Mouse (Mus musculus): ENCODE results near the gene Gucy2c. TPM values are rescaled to one million over a fixed set of nuclear protein-coding genes. Genes with fewer than 3 reads are reported as not detected.

Gucy2c gene
- polyA plus RNA-seq, 1 experiment, result not detected

GRCm38 (mm10) chr6:136815381-136815780 is 33.8 kb upstream of the Gucy2c start:
- Histone ChIP-seq H3K4me3 (replicated peaks) (no peak overlapping the region), H3K27me3 (replicated peaks) (no peaks in the 10 kb centered on the region), H3K4me1 (peaks cover 32% of the 10 kb centered on the region), H3K36me3 (replicated peaks; ENCODE audit: low read length) (peaks cover 98% of the 10 kb centered on the region), H3K9me3 (no peaks in the 10 kb centered on the region)
- TF ChIP-seq GATA1 (IDR thresholded peaks at IDR 0.05; ENCODE audit: borderline replicate concordance, low read length), result no peak
- no peak for TF ChIP-seq FLI1 (IDR thresholded peaks at IDR 0.05; ENCODE audit: low read length)

DNA sequence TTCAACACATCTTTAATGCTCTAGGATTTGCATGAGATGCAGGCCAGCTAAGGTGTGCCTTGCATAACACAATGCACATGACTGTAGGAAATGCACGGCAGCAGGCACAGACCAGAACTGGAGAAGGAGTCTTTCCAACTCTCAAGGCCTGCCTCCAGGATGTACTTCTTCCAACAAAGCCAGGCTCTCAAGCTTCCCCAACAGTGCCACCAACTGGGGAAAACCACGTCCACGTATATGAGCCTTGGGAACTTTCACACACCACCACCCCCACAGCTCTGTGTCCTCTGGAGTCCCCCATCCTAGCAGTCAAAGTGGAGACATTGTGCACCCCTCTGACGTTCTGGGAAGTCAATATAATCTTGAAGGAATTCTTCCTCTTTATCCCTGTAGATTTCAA is 31.6 kb upstream of the Gucy2c start:
- H3K36me3 ChIP-seq (replicated peaks; ENCODE audit: low read length), result peaks cover 85% of the 10 kb centered on the region

GRCm38 (mm10) chr6:136811196-136811595 is 29.6 kb upstream of the Gucy2c start:
- TF ChIP-seq FLI1 (IDR thresholded peaks at IDR 0.05; ENCODE audit: low read length), result no peak
- TF ChIP-seq GATA1 (IDR thresholded peaks at IDR 0.05; ENCODE audit: borderline replicate concordance, low read length), result no peak
- Histone ChIP-seq H3K36me3 (replicated peaks; ENCODE audit: low read length) (peaks cover 66% of the 10 kb centered on the region), H3K27me3 (replicated peaks) (no peaks in the 10 kb centered on the region), H3K4me3 (replicated peaks) (no peak overlapping the region), H3K9me3 (no peaks in the 10 kb centered on the region), H3K4me1 (peaks cover 56% of the 10 kb centered on the region)

More for the DNA sequence above, 31.6 kb upstream of the Gucy2c start:
- TF ChIP-seq GATA1 (IDR thresholded peaks at IDR 0.05; ENCODE audit: borderline replicate concordance, low read length), result no peak
- no peak for TF ChIP-seq FLI1 (IDR thresholded peaks at IDR 0.05; ENCODE audit: low read length)
- Histone ChIP-seq H3K9me3 (no peaks in the 10 kb centered on the region), H3K27me3 (replicated peaks) (no peaks in the 10 kb centered on the region), H3K4me1 (peaks cover 40% of the 10 kb centered on the region), H3K4me3 (replicated peaks) (peak overlapping the region; percentile 46)

- Histone ChIP-seq H3K36me3 (replicated peaks; ENCODE audit: low read length) (peaks cover 52% of the 10 kb centered on the region), H3K4me1 (peaks cover 62% of the 10 kb centered on the region), H3K9me3 (no peaks in the 10 kb centered on the region), H3K4me3 (replicated peaks) (peak overlapping the region; percentile 94), H3K27me3 (replicated peaks) (no peaks in the 10 kb centered on the region)
- TF ChIP-seq GATA1 (IDR thresholded peaks at IDR 0.05; ENCODE audit: borderline replicate concordance, low read length) (no peak), FLI1 (IDR thresholded peaks at IDR 0.05; ENCODE audit: low read length) (no peak)
Observed at GRCm38 (mm10) chr6:136809673-136810072, 28.1 kb upstream of the Gucy2c start.

DNA sequence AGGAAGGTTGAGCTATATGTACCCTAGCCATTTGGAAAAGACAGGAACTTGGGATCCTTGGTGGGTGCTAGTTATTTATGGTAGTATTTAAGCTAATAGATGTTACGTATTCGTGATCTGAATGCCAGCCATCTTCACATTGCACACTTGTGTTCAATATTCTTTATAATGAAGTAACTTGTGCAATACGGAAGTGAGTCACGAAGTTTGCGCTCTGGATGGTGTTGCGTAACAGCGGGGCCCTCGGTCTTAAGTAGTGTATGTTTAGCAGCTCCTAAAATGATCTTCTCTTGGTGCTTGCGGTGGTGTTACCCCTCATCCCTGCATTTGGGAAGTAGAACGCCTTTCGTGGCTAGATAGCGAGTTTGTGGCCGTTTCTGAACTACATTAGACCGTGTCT is 27.5 kb upstream of the Gucy2c start:
- Histone ChIP-seq H3K4me3 (replicated peaks) (peak overlapping the region; percentile 94), H3K9me3 (no peaks in the 10 kb centered on the region), H3K36me3 (replicated peaks; ENCODE audit: low read length) (peaks cover 46% of the 10 kb centered on the region), H3K27me3 (replicated peaks) (no peaks in the 10 kb centered on the region), H3K4me1 (peaks cover 60% of the 10 kb centered on the region)
- TF ChIP-seq GATA1 (IDR thresholded peaks at IDR 0.05; ENCODE audit: borderline replicate concordance, low read length) (no peak), FLI1 (IDR thresholded peaks at IDR 0.05; ENCODE audit: low read length) (no peak)

DNA sequence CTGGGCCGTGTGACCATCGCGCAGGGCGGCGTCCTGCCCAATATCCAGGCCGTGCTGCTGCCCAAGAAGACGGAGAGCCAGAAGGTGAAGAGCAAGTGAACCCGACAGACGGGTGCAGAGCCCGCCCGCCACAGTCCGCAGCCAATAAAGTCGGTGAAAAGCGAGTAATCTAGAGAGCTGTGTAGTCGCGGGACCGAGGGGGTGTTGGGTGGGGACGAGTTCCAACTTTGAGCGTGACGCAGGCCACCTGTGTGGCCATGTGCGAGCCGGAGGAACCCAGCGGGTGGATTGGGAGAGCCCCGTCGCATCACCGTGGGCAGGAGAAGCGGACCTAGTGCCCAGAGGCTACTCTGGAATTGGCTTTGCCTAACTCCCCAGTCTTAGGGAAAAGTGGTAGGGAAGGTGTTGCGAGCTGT is 27.1 kb upstream of the Gucy2c start:
- Histone ChIP-seq H3K4me1 (peaks cover 64% of the 10 kb centered on the region), H3K27me3 (replicated peaks) (no peaks in the 10 kb centered on the region), H3K9me3 (no peaks in the 10 kb centered on the region), H3K4me3 (replicated peaks) (peak overlapping the region; percentile 94), H3K36me3 (replicated peaks; ENCODE audit: low read length) (peaks cover 41% of the 10 kb centered on the region)
- TF ChIP-seq FLI1 (IDR thresholded peaks at IDR 0.05; ENCODE audit: low read length), result no peak
- no peak for TF ChIP-seq GATA1 (IDR thresholded peaks at IDR 0.05; ENCODE audit: borderline replicate concordance, low read length)

- H3K36me3 ChIP-seq (replicated peaks; ENCODE audit: low read length), result peaks cover 35% of the 10 kb centered on the region
- H3K27me3 ChIP-seq (replicated peaks), result no peaks in the 10 kb centered on the region
- H3K9me3 ChIP-seq, result no peaks in the 10 kb centered on the region
- no peak for TF ChIP-seq FLI1 (IDR thresholded peaks at IDR 0.05; ENCODE audit: low read length)
- no peak for TF ChIP-seq GATA1 (IDR thresholded peaks at IDR 0.05; ENCODE audit: borderline replicate concordance, low read length)
- H3K4me1 ChIP-seq, result peaks cover 66% of the 10 kb centered on the region
- H3K4me3 ChIP-seq (replicated peaks), result peak within 1 kb of the TSS; percentile 94
Observed at GRCm38 (mm10) chr6:136808014-136808417, 26.5 kb upstream of the Gucy2c start, which contains the start of gene H2afj. Gene H2afj, plus strand, starts transcription at chr6:136808244.

GRCm38 (mm10) chr6:136807395-136808013 is 25.9 kb upstream of the Gucy2c start:
- Histone ChIP-seq H3K27me3 (replicated peaks) (no peaks in the 10 kb centered on the region), H3K4me1 (peaks cover 65% of the 10 kb centered on the region), H3K9me3 (no peaks in the 10 kb centered on the region), H3K4me3 (replicated peaks) (peak overlapping the region; percentile 94), H3K36me3 (replicated peaks; ENCODE audit: low read length) (peaks cover 30% of the 10 kb centered on the region)
- TF ChIP-seq GATA1 (IDR thresholded peaks at IDR 0.05; ENCODE audit: borderline replicate concordance, low read length) (no peak), FLI1 (IDR thresholded peaks at IDR 0.05; ENCODE audit: low read length) (no peak)

GRCm38 (mm10) chr6:136806819-136807218 is 25.3 kb upstream of the Gucy2c start:
- Histone ChIP-seq H3K4me3 (replicated peaks) (no peak overlapping the region), H3K36me3 (replicated peaks; ENCODE audit: low read length) (peaks cover 23% of the 10 kb centered on the region), H3K27me3 (replicated peaks) (no peaks in the 10 kb centered on the region), H3K9me3 (no peaks in the 10 kb centered on the region), H3K4me1 (peaks cover 61% of the 10 kb centered on the region)
- no peak for TF ChIP-seq GATA1 (IDR thresholded peaks at IDR 0.05; ENCODE audit: borderline replicate concordance, low read length)
- no peak for TF ChIP-seq FLI1 (IDR thresholded peaks at IDR 0.05; ENCODE audit: low read length)

DNA sequence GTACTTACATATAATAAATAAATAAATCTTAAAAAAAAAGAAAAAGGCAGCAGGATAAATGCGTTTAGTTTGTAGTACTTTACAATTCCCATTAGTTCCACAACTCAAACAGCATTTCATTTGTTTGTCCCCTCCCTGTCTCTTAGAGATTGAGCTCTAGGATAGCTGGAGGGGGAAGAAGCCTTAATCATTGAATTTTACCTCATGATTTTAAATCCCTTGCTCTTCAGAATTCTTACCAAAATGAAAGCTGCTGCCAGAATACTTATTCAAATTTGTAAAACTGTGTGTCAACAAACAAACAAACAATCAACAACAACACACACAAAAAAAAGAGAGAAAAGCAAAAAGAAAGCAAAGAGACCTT is 23.8 kb upstream of the Gucy2c start:
- H3K4me1 ChIP-seq, result peaks cover 50% of the 10 kb centered on the region
- TF ChIP-seq FLI1 (IDR thresholded peaks at IDR 0.05; ENCODE audit: low read length) (no peak), GATA1 (IDR thresholded peaks at IDR 0.05; ENCODE audit: borderline replicate concordance, low read length) (no peak)
- H3K4me3 ChIP-seq (replicated peaks), result peak overlapping the region; percentile 85
- no peaks in the 10 kb centered on the region for H3K27me3 ChIP-seq (replicated peaks)
- H3K36me3 ChIP-seq (replicated peaks; ENCODE audit: low read length), result peaks cover 9% of the 10 kb centered on the region
- no peaks in the 10 kb centered on the region for H3K9me3 ChIP-seq

Data from megakaryocyte, embryonic 14.5 days (primary cell).